Mouse (Mus musculus) C2C12 (cell line): ENCODE measurements at regions not wholly inside any gene's neighbourhood (a gene's known extent, or its start where the extent isn't known, plus 50 kb on each side); places are given as distances from the start of the nearest gene placed in this dataset.

ENCODE experiments used
- CTCF ChIP-seq: IDR thresholded peaks from one replicate; pipeline ENCODE4 v1.5.1; 2011; ENCODE audit not compliant: control insufficient read depth, insufficient read depth, insufficient read length
- MAX ChIP-seq: IDR thresholded peaks from one replicate; pipeline ENCODE4 v1.6.1; 2011; ENCODE audit warnings: mild to moderate bottlenecking, control low read depth
- MYOG ChIP-seq: IDR thresholded peaks from one replicate; pipeline ENCODE4 v1.6.1; 2011; ENCODE audit not compliant: control insufficient read depth, insufficient read length; ENCODE audit errors: extremely low read depth

DNA sequence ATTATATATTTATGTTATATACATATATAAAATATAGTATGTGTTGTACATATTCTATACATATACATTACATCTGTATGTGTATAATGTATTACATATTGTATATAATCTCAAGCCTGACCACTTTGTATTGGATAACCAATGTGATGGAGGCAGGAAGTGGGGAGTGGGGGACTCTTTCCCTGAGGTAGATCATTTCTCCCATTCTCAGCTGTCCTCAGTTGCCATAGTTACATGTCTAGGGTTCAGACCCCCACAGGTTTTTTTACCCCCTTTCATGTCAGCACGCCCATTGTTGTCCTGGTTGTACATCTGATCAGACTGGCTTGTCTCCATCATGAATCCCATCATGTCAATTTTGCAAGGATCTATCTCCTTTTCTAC is 149.7 kb upstream of the Ank start:
- TF ChIP-seq CTCF: no peak
- TF ChIP-seq MYOG: no peak
- no peak for TF ChIP-seq MAX
